Mouse (Mus musculus): ENCODE measurements at regions not wholly inside any gene's neighbourhood (a gene's known extent, or its start where the extent isn't known, plus 50 kb on each side); places are given as distances from the start of the nearest gene placed in this dataset.

- no peak for DNase-seq
Measured at GRCm38 (mm10) chr6:54754810-54755209, 61.9 kb upstream of the Znrf2 start.

- DNase-seq: no peak
Measured at GRCm38 (mm10) chr6:54757511-54757911, 59.2 kb upstream of the Znrf2 start.

DNA sequence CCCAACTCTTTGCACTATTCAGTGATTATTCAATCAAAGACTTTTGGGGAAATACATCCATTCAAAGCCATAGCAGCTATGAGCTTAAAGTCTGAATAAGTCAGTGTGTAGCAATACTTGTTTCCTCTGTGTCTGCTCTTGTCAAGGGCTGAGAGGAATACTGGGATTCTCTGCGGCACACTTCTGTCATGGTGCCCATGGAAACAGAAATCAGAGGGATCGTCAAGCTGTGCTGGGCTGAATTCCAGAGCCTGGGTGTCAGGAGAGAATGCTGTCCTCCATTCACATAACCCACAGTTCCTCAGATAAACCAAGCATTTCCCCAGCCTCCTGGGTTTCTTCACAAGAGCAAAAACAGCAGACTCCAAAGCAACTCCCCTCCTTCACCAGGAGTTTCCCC, 58.6 kb upstream of the Znrf2 start:
- DNase-seq: no peak

GRCm38 (mm10) chr6:54759263-54759662, 57.5 kb upstream of the Znrf2 start:
- no peak for DNase-seq

DNA sequence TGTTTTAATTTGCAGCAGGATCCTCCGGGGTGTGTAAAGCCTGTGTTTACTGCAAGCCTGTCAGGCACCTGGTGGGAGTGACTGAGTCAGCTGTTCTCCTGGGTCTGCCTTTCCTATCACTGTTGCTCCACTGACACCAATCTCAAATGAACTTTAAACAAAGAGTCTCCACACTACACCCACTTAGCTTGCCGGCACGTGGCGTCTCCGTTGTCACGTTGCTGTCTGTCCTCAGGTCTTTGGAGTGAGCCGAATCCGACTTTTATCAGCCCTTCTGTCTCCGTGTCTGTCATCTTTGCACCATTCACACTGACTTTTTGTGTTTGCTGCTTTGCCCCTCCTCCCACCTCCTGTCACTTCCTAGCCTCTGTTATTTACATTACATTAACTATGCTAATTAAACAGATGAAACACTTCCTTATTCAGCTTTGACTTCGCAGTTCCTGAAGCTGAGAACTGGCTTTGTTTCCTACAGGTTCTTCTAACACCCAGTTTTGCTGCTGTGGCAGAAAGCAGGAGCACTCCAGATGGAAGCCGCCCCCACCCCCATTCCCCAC, 56.7 kb upstream of the Znrf2 start:
- peak; percentile 27 to 49 for DNase-seq

DNA sequence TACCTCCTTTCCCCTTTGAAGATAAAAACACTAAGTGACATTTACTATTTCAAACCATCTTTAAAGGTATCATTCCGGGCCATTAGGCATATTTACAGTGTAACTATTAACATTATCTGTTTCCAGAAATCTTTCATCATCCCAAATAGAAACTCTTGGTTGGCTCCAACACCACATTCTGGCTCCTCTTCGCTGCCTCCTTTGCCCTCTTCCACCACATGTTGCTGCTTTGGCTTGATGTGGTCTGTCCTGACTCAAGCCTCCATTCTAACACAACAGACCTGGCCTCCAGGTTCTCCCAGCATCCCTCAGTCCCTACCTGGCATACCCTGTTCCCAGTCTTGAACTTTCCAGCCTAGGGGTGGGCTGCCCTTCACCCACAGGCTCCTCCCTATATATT, 56.2 kb upstream of the Znrf2 start:
- DNase-seq: no peak

GRCm38 (mm10) chr6:54762021-54762420, 54.7 kb upstream of the Znrf2 start:
- no peak for DNase-seq

- DNase-seq: no peak
Measured at GRCm38 (mm10) chr6:54762499-54762898, 54.2 kb upstream of the Znrf2 start.

DNA sequence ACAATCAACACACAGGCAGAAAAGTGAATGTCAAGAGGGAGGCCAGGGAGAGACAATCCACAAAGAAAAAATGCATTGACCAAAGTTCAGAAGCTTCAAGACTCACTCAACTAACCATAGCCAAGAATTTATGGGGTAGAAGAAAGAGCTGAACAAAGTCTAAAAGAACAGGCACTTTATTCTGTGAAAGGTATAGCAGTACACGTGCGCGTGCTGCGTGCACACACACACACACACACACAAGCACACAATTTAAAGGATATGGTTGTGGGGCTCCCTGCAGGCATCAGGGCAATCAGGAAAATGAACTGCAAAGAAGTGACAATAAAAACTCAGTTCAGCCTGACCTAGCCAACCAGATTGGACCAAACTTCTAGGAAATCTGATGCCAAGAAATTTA, 53.0 kb upstream of the Znrf2 start:
- DNase-seq: no peak

DNA sequence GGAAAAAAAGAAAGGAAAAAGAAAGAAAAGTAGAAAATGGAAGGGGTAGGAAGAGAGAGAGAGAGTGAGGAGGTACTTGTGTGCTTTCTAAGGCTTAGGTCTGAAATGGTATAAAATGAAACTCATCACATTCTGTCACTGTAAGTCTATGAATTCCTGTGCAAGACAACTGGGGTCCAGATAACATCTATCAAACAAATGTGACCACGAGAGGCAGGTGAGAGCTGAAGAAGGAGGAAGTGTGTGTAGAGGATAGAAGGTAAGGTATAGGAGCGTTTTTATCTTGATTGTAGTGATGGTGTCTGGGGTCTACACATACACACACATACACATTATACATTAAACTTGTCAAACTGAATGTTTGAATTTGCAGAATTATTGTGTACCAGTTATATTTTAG, 51.0 kb upstream of the Znrf2 start:
- DNase-seq: no peak

DNA sequence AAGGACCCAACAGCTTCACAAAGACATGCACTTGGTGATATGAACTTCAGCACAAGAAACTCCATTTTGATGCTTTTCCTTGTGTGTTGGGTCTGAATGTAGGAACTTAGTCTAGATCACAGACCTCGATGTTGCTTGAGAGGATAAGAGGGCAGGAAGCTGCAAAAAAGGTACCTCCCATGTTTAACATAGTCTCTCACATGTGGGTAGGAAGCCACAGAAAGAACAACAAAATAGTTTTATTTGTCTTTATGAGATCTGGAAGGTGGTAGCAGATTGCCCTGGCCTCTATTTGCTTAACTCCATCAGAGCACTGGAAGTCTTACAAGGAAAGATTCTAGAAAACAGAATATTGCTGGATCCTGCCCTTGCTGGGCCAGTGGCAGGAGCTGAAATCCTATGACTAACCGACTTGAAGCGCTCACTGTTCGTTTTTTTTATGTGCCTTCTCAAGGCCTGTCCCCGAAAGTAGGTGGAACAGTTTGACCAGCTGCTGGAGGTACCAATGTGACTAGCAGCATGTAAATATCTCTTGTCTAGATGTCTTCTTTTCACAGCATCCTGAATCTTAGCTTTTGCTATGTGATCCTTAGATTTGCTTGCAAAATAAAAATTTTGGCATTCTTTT, 50.1 kb upstream of the Znrf2 start:
- no peak for DNase-seq
